Mouse (Mus musculus) hindbrain, embryonic 10.5 days (tissue): ENCODE results near the gene Sectm1a. TPM values are rescaled to one million over a fixed set of nuclear protein-coding genes. Genes with fewer than 3 reads are reported as not detected.

ENCODE experiments used
- DNase-seq: peaks from one replicate; pipeline ENCODE4 v3.0.0-alpha.2; 2017; ENCODE audit warnings: low spot score
- H3K27ac ChIP-seq: fragments of 300-500 bp; sonication (generic); 2 replicates; pipeline ENCODE4 v1.5.1; 2016; ENCODE audit warnings: mild to moderate bottlenecking, moderate library complexity
- H3K27me3 ChIP-seq: fragments of 300-500 bp; sonication (generic); 2 replicates; pipeline ENCODE4 v1.6.1; 2016; ENCODE audit warnings: mild to moderate bottlenecking; ENCODE audit not compliant: poor library complexity, insufficient read depth, severe bottlenecking
- H3K36me3 ChIP-seq: fragments of 300-500 bp; sonication (generic); 2 replicates; pipeline ENCODE4 v1.6.1; 2016; ENCODE audit warnings: mild to moderate bottlenecking, moderate library complexity
- H3K4me1 ChIP-seq: fragments of 300-500 bp; sonication (generic); replicated peaks from 2 replicates; pipeline ENCODE4 v1.6.1; 2016; ENCODE audit warnings: mild to moderate bottlenecking
- H3K4me3 ChIP-seq: fragments of 300-500 bp; sonication (generic); 2 replicates; pipeline ENCODE4 v1.5.1; 2016; ENCODE audit warnings: mild to moderate bottlenecking, moderate library complexity
- H3K9me3 ChIP-seq: fragments of 300-500 bp; sonication (generic); 2 replicates; pipeline ENCODE4 v1.6.1; 2016; ENCODE audit warnings: mild to moderate bottlenecking, moderate library complexity
- WGBS: fragments of 180-500 bp; shearing (Covaris S2); methylation state at CpG from one replicate; pipeline ENCODE4 v1.1.7; 2016; 5-methylcytosine and 5-hydroxymethylcytosine counted together
- polyA plus RNA-seq: library from polyadenylated mRNA; unstranded; fragments of >200 nt; fragmentation: Nextera tagmentation; extraction: Ambion mirVana; gene quantifications from 2 replicates; pipeline ENCODE4 v1.2.1, GENCODE M21; 2016

Gene Sectm1a
- polyA plus RNA-seq, 1 experiment from 2014 or later: not detected

- Histone ChIP-seq H3K27me3 (peaks cover 10% of the 10 kb centered on the region), H3K4me3 (no peak overlapping the region), H3K9me3 (no peaks in the 10 kb centered on the region), H3K36me3 (no peaks in the 10 kb centered on the region), H3K4me1 (0 out of 2 replicates have a peak, but pooled peaks cover 3% of the 10 kb centered on the region), H3K27ac (no peak overlapping the region)
- no peak for DNase-seq
- 90% methylated on average over 11 of the region's 11 CpGs for WGBS
Measured at GRCm38 (mm10) chr11:121038366-121039240, 42.4 kb downstream of the Sectm1a start.

- Histone ChIP-seq H3K27me3 (no peaks in the 10 kb centered on the region; the same call in 1 of the 2 replicates), H3K4me3 (no peak overlapping the region), H3K27ac (no peak overlapping the region), H3K36me3 (no peaks in the 10 kb centered on the region), H3K9me3 (no peaks in the 10 kb centered on the region), H3K4me1 (0 out of 2 replicates have a peak, but pooled peaks cover 3% of the 10 kb centered on the region)
- no peak for DNase-seq
- WGBS: 92% methylated on average over 5 of the region's 5 CpGs
Measured at GRCm38 (mm10) chr11:121033118-121033517, 47.9 kb downstream of the Sectm1a start.

DNA sequence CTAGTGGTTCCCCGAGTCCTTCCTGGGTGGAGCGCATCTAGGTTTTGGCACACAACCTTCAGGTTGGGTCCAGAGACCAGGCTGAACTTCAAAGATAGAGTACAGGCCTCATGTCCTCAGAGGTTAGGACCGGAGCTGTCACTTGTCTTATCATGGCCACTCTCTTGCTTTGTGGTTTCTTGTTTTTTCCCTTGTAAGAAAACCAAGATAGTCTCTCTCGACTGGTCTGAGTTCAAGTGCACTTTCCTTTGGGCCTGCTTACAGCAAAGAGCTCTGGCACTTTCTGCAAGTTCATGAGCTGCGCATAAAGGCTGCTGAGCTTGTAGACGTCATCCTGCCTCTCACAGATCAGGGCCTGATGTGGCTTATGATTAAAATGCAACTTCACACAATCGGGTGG, 53.8 kb downstream of the Sectm1a start:
- H3K9me3 ChIP-seq: no peaks in the 10 kb centered on the region
- 89% methylated on average over 7 of the region's 7 CpGs for WGBS
- no peaks in the 10 kb centered on the region for H3K4me1 ChIP-seq
- H3K27me3 ChIP-seq: no peaks in the 10 kb centered on the region
- H3K4me3 ChIP-seq: no peak overlapping the region
- no peak for DNase-seq
- no peak overlapping the region for H3K27ac ChIP-seq
- no peaks in the 10 kb centered on the region for H3K36me3 ChIP-seq

DNA sequence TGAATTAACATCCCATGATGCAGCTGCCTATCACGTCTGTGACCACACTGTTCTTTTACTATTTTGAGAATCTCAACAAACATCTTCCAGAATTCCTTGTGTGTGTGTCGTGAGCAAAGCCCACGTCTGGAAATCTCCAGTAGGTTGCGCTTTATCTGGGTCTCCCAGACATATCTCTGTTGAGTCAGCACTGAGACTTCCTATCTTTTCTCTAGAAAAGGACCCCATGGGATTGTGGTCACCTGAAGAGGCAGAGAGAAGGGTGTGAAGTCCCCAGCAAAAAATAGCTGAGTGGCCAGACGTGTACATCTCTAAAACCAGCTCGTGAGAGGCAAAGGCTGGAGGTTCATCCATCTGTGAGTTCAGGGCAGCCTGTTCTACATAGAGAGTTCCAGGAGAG, 56.9 kb downstream of the Sectm1a start:
- no peak overlapping the region for H3K4me3 ChIP-seq
- H3K27me3 ChIP-seq: no peaks in the 10 kb centered on the region
- H3K27ac ChIP-seq: no peak overlapping the region
- H3K9me3 ChIP-seq: no peaks in the 10 kb centered on the region
- H3K4me1 ChIP-seq: no peaks in the 10 kb centered on the region
- H3K36me3 ChIP-seq: no peaks in the 10 kb centered on the region
- DNase-seq: no peak
- WGBS: 76% methylated on average over 6 of the region's 6 CpGs

- WGBS: 83% methylated on average over 5 of the region's 5 CpGs
- H3K9me3 ChIP-seq: no peaks in the 10 kb centered on the region
- H3K4me1 ChIP-seq: peaks cover 4% of the 10 kb centered on the region; the same call in 1 of the 2 replicates
- H3K4me3 ChIP-seq: no peak overlapping the region
- H3K36me3 ChIP-seq: no peaks in the 10 kb centered on the region
- DNase-seq: no peak
- no peaks in the 10 kb centered on the region for H3K27me3 ChIP-seq
- no peak overlapping the region for H3K27ac ChIP-seq
Measured at GRCm38 (mm10) chr11:121019501-121019900, 61.5 kb downstream of the Sectm1a start.

DNA sequence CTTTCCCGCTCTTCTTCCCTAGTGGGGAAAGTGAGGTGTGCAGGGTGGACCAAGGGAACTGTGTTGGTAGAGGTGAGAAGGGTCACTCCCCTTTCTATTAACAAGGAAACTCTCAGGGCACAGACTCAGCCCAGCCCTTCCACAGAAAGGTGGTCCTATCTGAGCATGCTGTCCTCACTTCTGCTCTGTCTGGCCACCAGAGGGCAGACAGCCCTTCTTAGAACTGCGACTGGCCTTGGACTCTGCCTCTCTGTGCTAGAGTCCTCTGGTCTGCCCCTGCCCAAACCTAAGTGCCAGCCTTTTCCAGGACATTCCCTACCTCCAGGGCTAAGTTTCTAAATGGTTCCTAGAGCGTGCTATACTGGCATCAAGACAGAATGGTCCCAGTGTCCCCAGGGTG, 63.3 kb downstream of the Sectm1a start:
- Histone ChIP-seq H3K4me3 (no peak overlapping the region), H3K27me3 (no peaks in the 10 kb centered on the region), H3K4me1 (peaks cover 4% of the 10 kb centered on the region; the same call in 1 of the 2 replicates), H3K36me3 (no peaks in the 10 kb centered on the region), H3K9me3 (no peaks in the 10 kb centered on the region), H3K27ac (no peak overlapping the region)
- DNase-seq: peak; percentile 68
- WGBS: 37% methylated on average over 3 of the region's 3 CpGs

Other genes with a start within 250 kb of the Sectm1a start
- gene Ccdc57, start 148.3 kb downstream of the Sectm1a start, polyA plus RNA-seq: 6.1 and 6.4 TPM in 2 replicates
- 111 and 204 TPM in 2 replicates for gene Slc16a3, start 132.7 kb downstream of the Sectm1a start, polyA plus RNA-seq
- 124 and 134 TPM in 2 replicates for gene Csnk1d, start 89.9 kb downstream of the Sectm1a start, polyA plus RNA-seq
- not detected in 2 replicates for gene Cd7, start 41.8 kb downstream of the Sectm1a start, polyA plus RNA-seq
- not detected in 2 replicates for gene Sectm1b, start 17.7 kb downstream of the Sectm1a start, polyA plus RNA-seq
- not detected in 2 replicates for gene Tex19.2, start 37.5 kb upstream of the Sectm1a start, polyA plus RNA-seq
- gene Tex19.1, start 64.9 kb upstream of the Sectm1a start, polyA plus RNA-seq: not detected in 2 replicates
- gene Uts2r, start 79.1 kb upstream of the Sectm1a start, polyA plus RNA-seq: 0.12 TPM in 2 replicates
- 5.2 and 8.2 TPM in 2 replicates for gene Hexdc, start 123.2 kb upstream of the Sectm1a start, polyA plus RNA-seq
- 21.2 and 22.7 TPM in 2 replicates for gene Ogfod3, start 123.5 kb upstream of the Sectm1a start, polyA plus RNA-seq
- 36.1 and 42.0 TPM in 2 replicates for gene Cybc1, start 148.1 kb upstream of the Sectm1a start, polyA plus RNA-seq
- gene Narf, start 156.0 kb upstream of the Sectm1a start, polyA plus RNA-seq: 54.6 and 72.9 TPM in 2 replicates
- gene Foxk2, start 178.8 kb upstream of the Sectm1a start, polyA plus RNA-seq: 8.8 and 10.2 TPM in 2 replicates